Mouse (Mus musculus) testis, adult 2 months (tissue): ENCODE measurements around the gene Brwd3. TPM values are rescaled to one million over a fixed set of nuclear protein-coding genes. Genes with fewer than 3 reads are reported as not detected.

Experiments
- H3K27ac ChIP-seq: fragments of 200-500 bp; 2 replicates; pipeline ENCODE4 v1.5.1; 2012; ENCODE audit warnings: low read depth, low read length; ENCODE audit not compliant: control insufficient read depth, insufficient read depth
- H3K27me3 ChIP-seq: fragments of 200-500 bp; 2 replicates; pipeline ENCODE4 v1.6.1; 2012; ENCODE audit warnings: mild to moderate bottlenecking, low read length, moderate library complexity; ENCODE audit not compliant: control insufficient read depth, insufficient read depth
- H3K36me3 ChIP-seq: fragments of 200-500 bp; 2 replicates; pipeline ENCODE4 v1.6.1; 2012; ENCODE audit warnings: mild to moderate bottlenecking, low read length; ENCODE audit not compliant: control insufficient read depth, insufficient read depth
- H3K4me1 ChIP-seq: fragments of 200-500 bp; 2 replicates; pipeline ENCODE4 v1.6.1; 2012; ENCODE audit warnings: low read length; ENCODE audit not compliant: control insufficient read depth, insufficient read depth
- H3K4me3 ChIP-seq: fragments of 200-500 bp; 2 replicates; pipeline ENCODE4 v1.5.1; 2012; ENCODE audit warnings: low read depth, mild to moderate bottlenecking, low read length, moderate library complexity, mixed read lengths; ENCODE audit not compliant: control insufficient read depth
- CTCF ChIP-seq: fragments of 200-500 bp; IDR thresholded peaks from 2 replicates; pipeline ENCODE4 v1.5.1; 2012; ENCODE audit warnings: low read depth, mild to moderate bottlenecking, inconsistent platforms, low read length, moderate library complexity; ENCODE audit not compliant: control insufficient read depth, insufficient read depth, insufficient replicate concordance
- POLR2A ChIP-seq: fragments of 200-500 bp; IDR thresholded peaks from 2 replicates; pipeline ENCODE4 v1.6.1; 2012; ENCODE audit warnings: low read depth, mild to moderate bottlenecking, inconsistent platforms, low read length, moderate library complexity; ENCODE audit not compliant: control insufficient read depth
- polyA plus RNA-seq: library from polyadenylated mRNA; depleted of rRNA; stranded (reverse); fragments of >200 nt; gene quantifications from 2 replicates; pipeline ENCODE4 v1.2.3, GENCODE M21; 2012

The Brwd3 gene
- polyA plus RNA-seq, 1 experiment, result 1.4 TPM

DNA sequence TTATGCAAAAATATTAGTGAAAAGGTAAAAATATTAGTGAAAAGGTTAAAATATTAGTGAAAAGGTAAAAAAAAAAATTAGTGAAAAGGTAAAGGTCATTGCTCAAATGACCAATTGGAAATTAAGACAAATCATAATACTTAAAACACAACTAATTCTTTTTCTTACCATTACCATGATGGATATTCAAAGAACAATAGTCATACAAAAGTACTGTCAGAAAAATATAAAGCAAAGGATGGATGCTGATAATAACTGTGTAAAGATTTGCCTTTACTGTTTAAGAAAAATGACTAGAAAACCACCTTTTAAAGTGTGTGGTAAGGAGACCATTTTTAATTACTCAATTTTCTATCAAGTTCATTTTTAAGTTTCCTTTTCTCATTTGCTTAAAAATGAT is 2.9 kb downstream of the Brwd3 start:
- TF ChIP-seq POLR2A (no peak), CTCF (no peak)
- H3K4me3 ChIP-seq, result no peak overlapping the region
- H3K4me1 ChIP-seq, result no peaks in the 10 kb centered on the region
- no peaks in the 10 kb centered on the region for H3K36me3 ChIP-seq
- no peaks in the 10 kb centered on the region for H3K27me3 ChIP-seq
- H3K27ac ChIP-seq, result no peak overlapping the region

DNA sequence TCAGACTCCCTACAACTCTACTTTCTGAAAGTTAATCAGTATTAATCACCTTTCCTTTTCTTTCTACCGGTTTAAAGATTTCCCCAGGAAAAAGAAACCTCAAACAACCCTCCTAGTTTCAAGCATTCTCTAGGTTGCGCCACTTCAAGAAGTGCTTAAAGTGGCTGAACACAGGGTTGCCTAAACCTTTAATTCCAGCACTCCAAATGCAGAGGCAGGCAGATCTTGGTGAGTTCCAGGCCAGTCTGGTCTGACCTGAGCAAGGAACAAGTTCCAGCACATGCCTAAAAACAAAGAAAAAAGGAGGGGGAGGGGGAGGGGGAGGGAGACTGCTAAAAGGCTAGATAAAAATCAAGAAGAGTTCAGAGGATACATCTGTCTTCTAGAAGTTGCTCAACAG is 6.1 kb downstream of the Brwd3 start:
- H3K4me3 ChIP-seq, result no peak overlapping the region
- no peaks in the 10 kb centered on the region for H3K4me1 ChIP-seq
- TF ChIP-seq CTCF, result no peak
- TF ChIP-seq POLR2A, result no peak
- H3K27ac ChIP-seq, result no peak overlapping the region
- H3K27me3 ChIP-seq, result no peaks in the 10 kb centered on the region
- no peaks in the 10 kb centered on the region for H3K36me3 ChIP-seq

GRCm38 (mm10) chrX:108797268-108797667 is 36.9 kb downstream of the Brwd3 start:
- Histone ChIP-seq H3K4me3 (no peak overlapping the region), H3K4me1 (no peaks in the 10 kb centered on the region), H3K36me3 (no peaks in the 10 kb centered on the region), H3K27me3 (no peaks in the 10 kb centered on the region), H3K27ac (no peak overlapping the region)
- TF ChIP-seq CTCF (no peak), POLR2A (no peak)

GRCm38 (mm10) chrX:108783724-108784123 is 50.4 kb downstream of the Brwd3 start:
- no peak overlapping the region for H3K27ac ChIP-seq
- TF ChIP-seq CTCF, result no peak
- no peak for TF ChIP-seq POLR2A

GRCm38 (mm10) chrX:108731755-108732154 is 102.4 kb downstream of the Brwd3 start:
- H3K27me3 ChIP-seq, result no peaks in the 10 kb centered on the region
- H3K36me3 ChIP-seq, result no peaks in the 10 kb centered on the region
- no peaks in the 10 kb centered on the region for H3K4me1 ChIP-seq
- no peak overlapping the region for H3K4me3 ChIP-seq
- no peak overlapping the region for H3K27ac ChIP-seq
- TF ChIP-seq CTCF (no peak), POLR2A (no peak)

More at GRCm38 (mm10) chrX:108783724-108784123, 50.4 kb downstream of the Brwd3 start:
- H3K36me3 ChIP-seq, result no peaks in the 10 kb centered on the region
- no peak overlapping the region for H3K4me3 ChIP-seq
- H3K27me3 ChIP-seq, result no peaks in the 10 kb centered on the region
- H3K4me1 ChIP-seq, result no peaks in the 10 kb centered on the region

DNA sequence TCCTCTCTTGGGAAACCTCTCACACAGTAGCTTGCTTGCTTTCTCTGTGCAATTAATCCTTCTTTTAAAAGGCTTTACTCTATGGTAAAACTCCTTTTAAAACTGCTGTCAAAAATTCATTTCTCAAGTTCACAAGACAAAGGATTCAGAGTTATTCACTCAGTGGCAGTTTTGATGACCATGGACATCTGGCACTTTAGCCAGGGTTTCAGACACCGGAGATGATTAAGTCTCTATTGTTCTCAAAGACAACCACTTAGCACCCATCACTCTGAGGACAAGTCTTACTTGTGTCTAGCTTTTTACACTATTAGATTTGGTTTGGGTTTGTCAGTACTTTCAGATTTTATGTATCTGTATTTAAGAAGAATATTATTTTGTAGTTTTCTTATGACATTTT is 104.6 kb downstream of the Brwd3 start:
- Histone ChIP-seq H3K4me1 (no peaks in the 10 kb centered on the region), H3K27me3 (no peaks in the 10 kb centered on the region), H3K27ac (no peak overlapping the region), H3K36me3 (no peaks in the 10 kb centered on the region), H3K4me3 (no peak overlapping the region)
- TF ChIP-seq CTCF (no peak), POLR2A (no peak)

- no peaks in the 10 kb centered on the region for H3K27me3 ChIP-seq
- TF ChIP-seq CTCF (no peak), POLR2A (no peak)
- no peak overlapping the region for H3K27ac ChIP-seq
- H3K4me1 ChIP-seq, result no peaks in the 10 kb centered on the region
- no peaks in the 10 kb centered on the region for H3K36me3 ChIP-seq
- H3K4me3 ChIP-seq, result no peak overlapping the region
These were observed 105.1 kb downstream of the Brwd3 start for GRCm38 (mm10) chrX:108729068-108729467.

DNA sequence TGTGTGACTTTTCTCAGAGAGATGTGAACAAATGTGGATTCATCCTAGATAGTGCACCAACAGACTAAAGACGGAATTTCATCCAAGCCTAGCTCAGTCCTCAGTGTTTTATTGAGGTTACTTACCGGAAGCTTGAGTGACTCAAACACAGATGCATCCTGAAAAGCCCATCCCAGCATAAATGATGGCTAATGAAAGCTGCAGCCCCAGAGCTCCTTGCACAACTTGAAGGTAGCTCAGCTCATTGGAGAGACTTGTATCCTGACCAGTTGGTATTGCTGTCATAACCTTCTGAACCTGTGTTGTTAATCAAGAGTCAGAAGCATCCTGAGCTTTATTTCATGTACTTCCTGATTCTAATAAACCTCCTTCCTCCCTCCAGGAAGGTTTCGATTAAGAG is 105.8 kb downstream of the Brwd3 start:
- no peak overlapping the region for H3K4me3 ChIP-seq
- TF ChIP-seq POLR2A (no peak), CTCF (no peak)
- no peak overlapping the region for H3K27ac ChIP-seq

More for the DNA sequence above, 105.8 kb downstream of the Brwd3 start:
- Histone ChIP-seq H3K4me1 (no peaks in the 10 kb centered on the region), H3K27me3 (no peaks in the 10 kb centered on the region), H3K36me3 (no peaks in the 10 kb centered on the region)
